Mouse (Mus musculus) hindbrain, embryonic 16.5 days (tissue): Measurements from ENCODE around the gene 1110051M20Rik. TPM values are rescaled to one million over a fixed set of nuclear protein-coding genes. Genes with fewer than 3 reads are reported as not detected.

Experiments
- ATAC-seq: fragments of 200-750 bp; cut with Nextera tagmentation; 2 replicates; pipeline ENCODE4 v1.8.0; 2017; ENCODE audit warnings: moderate TSS enrichment, moderate library complexity
- H3K27ac ChIP-seq: fragments of 300-500 bp; sonication (generic); 2 replicates; pipeline ENCODE4 v1.5.1; 2014; ENCODE audit warnings: low read depth, mild to moderate bottlenecking, control low read depth, low read length, moderate library complexity
- H3K27me3 ChIP-seq: fragments of 300-500 bp; sonication (generic); replicated peaks from 2 replicates; pipeline ENCODE4 v1.6.1; 2014; ENCODE audit warnings: low read length; ENCODE audit not compliant: control insufficient read depth, insufficient read depth
- H3K36me3 ChIP-seq: fragments of 300-500 bp; sonication (generic); 2 replicates; pipeline ENCODE4 v1.6.1; 2014; ENCODE audit warnings: mild to moderate bottlenecking, low read length, moderate library complexity, mixed read lengths; ENCODE audit not compliant: control insufficient read depth, insufficient read depth
- H3K4me1 ChIP-seq: fragments of 300-500 bp; sonication (generic); 2 replicates; pipeline ENCODE4 v1.6.1; 2014; ENCODE audit warnings: low read depth, low read length; ENCODE audit not compliant: control insufficient read depth, insufficient read depth
- H3K4me2 ChIP-seq: fragments of 300-500 bp; sonication (generic); 2 replicates; pipeline ENCODE4 v1.6.1; 2014; ENCODE audit warnings: mild to moderate bottlenecking, low read length, control low read depth, moderate library complexity
- H3K4me3 ChIP-seq: fragments of 300-500 bp; sonication (generic); 2 replicates; pipeline ENCODE4 v1.5.1; 2014; ENCODE audit warnings: mild to moderate bottlenecking, low read length, control low read depth, moderate library complexity
- H3K9ac ChIP-seq: fragments of 300-500 bp; sonication (generic); 2 replicates; pipeline ENCODE4 v1.6.1; 2014; ENCODE audit warnings: low read depth, mild to moderate bottlenecking, control low read depth, low read length, moderate library complexity
- H3K9me3 ChIP-seq: fragments of 300-500 bp; sonication (generic); 2 replicates; pipeline ENCODE4 v1.6.1; 2014; ENCODE audit warnings: mild to moderate bottlenecking, low read length, moderate library complexity; ENCODE audit not compliant: control insufficient read depth
- WGBS: fragments of 180-500 bp; shearing (Covaris S2); extraction: QIAGEN DNeasy Blood & Tissue Kit; methylation state at CpG from one replicate; pipeline ENCODE4 v1.1.7; 2014; 5-methylcytosine and 5-hydroxymethylcytosine counted together
- polyA plus RNA-seq: library from polyadenylated mRNA; unstranded; fragments of >200 nt; fragmentation: Nextera tagmentation; extraction: Ambion mirVana; gene quantifications from 2 replicates; pipeline ENCODE4 v1.2.1, GENCODE M21; 2015

1110051M20Rik gene
- polyA plus RNA-seq, 1 experiment from 2014 or later, result 163 TPM

- no peaks in the 10 kb centered on the region for H3K27me3 ChIP-seq
- no peak for ATAC-seq
- H3K9ac ChIP-seq, result no peak overlapping the region
- H3K4me3 ChIP-seq, result no peak overlapping the region
- H3K9me3 ChIP-seq, result no peaks in the 10 kb centered on the region
- no peak overlapping the region for H3K27ac ChIP-seq
- peaks cover 7% of the 10 kb centered on the region for H3K36me3 ChIP-seq
- H3K4me1 ChIP-seq, result no peaks in the 10 kb centered on the region; the same call in 1 of the 2 replicates
- 59% methylated on average over 5 of the region's 5 CpGs for WGBS
- no peak overlapping the region for H3K4me2 ChIP-seq
These were observed 163.1 kb downstream of the 1110051M20Rik start for GRCm38 (mm10) chr2:91281366-91281765.

DNA sequence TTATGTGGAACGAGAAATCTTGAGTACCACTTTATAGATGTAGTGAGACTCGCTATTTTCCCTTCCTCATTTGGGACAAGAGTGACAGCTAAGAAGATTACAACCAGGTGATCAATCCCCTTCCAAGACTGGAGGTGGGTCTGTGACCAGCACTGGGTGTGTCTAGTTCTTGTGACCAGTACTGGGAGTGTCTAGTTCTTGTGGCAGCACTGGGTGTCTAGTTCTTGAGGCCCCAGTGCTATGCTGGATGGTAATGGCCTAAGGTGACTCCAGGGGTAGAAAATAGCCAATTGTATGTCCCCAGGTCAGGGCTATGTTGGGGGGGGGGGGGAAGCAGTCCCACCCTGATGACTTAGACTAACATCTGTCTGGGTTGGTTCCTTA, 165.1 kb downstream of the 1110051M20Rik start:
- H3K9ac ChIP-seq, result no peak overlapping the region
- no peaks in the 10 kb centered on the region for H3K27me3 ChIP-seq
- no peak overlapping the region for H3K4me2 ChIP-seq
- peaks cover 21% of the 10 kb centered on the region for H3K36me3 ChIP-seq
- H3K4me1 ChIP-seq, result no peaks in the 10 kb centered on the region
- ATAC-seq, result 0 out of 2 replicates have a peak, but pooled peaks have one; percentile 22
- H3K27ac ChIP-seq, result no peak overlapping the region
- WGBS, result 81% methylated on average over 2 of the region's 2 CpGs
- no peak overlapping the region for H3K4me3 ChIP-seq
- no peaks in the 10 kb centered on the region for H3K9me3 ChIP-seq

GRCm38 (mm10) chr2:91278749-91279371, 165.6 kb downstream of the 1110051M20Rik start:
- Histone ChIP-seq H3K4me3 (no peak overlapping the region), H3K4me2 (no peak overlapping the region), H3K4me1 (no peaks in the 10 kb centered on the region), H3K9me3 (no peaks in the 10 kb centered on the region), H3K27me3 (no peaks in the 10 kb centered on the region), H3K36me3 (peaks cover 26% of the 10 kb centered on the region), H3K9ac (peak overlapping the region; percentile 22; the same call in 1 of the 2 replicates), H3K27ac (peak overlapping the region; percentile 34)
- 33% methylated on average over 10 of the region's 10 CpGs for WGBS
- ATAC-seq, result peak; percentile 78

DNA sequence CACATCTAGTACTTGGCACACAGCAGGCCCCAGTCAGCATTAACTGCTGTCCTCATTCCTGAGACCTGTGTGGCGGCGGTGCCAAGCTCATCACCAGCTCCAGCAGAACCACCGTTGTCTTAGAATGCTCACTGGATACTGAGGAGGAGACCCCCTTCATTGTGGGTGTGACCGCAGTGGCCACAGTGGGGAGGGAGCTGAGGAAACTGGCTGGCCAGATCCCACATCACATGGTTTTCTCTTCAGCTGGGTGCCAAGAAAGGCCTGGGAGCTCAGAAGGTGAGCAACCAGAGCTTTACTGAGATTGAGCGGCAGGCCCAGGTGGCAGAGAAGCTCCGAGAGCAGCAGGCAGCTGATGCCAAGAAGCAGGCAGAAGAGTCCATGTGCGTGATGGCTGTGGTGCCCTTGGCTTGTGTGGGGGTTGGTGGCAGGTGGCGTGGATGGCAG, 174.8 kb downstream of the 1110051M20Rik start:
- H3K4me2 ChIP-seq, result no peak overlapping the region
- H3K4me3 ChIP-seq, result no peak overlapping the region
- no peaks in the 10 kb centered on the region for H3K27me3 ChIP-seq
- no peak overlapping the region for H3K27ac ChIP-seq
- peaks cover 9% of the 10 kb centered on the region for H3K4me1 ChIP-seq
- no peak for ATAC-seq
- 85% methylated on average over 8 of the region's 8 CpGs for WGBS
- peaks cover 42% of the 10 kb centered on the region for H3K36me3 ChIP-seq
- H3K9me3 ChIP-seq, result no peaks in the 10 kb centered on the region
- no peak overlapping the region for H3K9ac ChIP-seq

DNA sequence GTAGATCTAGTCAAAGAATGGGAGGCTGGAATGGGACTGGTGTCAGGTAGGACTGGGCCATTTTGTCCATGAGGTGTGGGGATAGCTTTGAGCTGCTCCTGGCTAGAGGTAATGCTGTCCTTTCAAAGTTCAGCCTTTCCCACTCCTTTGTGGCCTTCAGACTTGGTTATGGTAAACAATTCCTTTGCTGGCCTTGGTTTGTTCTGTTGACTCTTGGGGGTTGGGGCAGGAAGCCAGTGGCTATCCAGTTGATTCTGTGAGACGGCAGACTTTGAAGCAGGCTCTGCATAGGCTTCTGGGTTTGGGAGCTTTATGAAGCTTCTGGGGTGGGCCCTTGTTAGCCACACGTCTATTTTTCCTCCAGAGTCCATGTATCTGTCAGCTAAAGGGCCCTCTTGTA, 175.8 kb downstream of the 1110051M20Rik start:
- Histone ChIP-seq H3K36me3 (peaks cover 33% of the 10 kb centered on the region), H3K27me3 (no peaks in the 10 kb centered on the region), H3K27ac (no peak overlapping the region), H3K9ac (no peak overlapping the region), H3K4me3 (no peak overlapping the region), H3K4me1 (peaks cover 15% of the 10 kb centered on the region), H3K4me2 (no peak overlapping the region), H3K9me3 (no peaks in the 10 kb centered on the region)
- WGBS, result 86% methylated on average over 2 of the region's 2 CpGs
- ATAC-seq, result no peak

DNA sequence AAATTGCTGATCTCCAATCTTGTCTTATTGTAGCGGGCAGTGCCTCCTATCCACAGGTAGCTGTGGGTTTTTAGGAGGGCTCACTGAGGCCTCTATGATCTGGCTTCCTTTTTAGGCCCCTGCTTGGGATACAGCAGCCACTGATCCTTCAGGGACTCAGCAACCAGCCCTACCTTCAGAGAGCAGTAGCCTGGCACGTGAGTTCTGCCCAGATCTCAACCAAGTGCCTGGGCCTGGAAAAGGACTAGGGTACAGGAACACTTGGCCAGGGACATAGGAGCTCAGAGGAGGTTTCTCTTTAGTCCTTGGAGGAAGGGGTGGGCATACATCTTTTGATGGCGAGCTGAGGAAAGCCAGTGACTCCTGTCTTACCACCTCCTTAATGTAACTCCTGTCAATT, 176.5 kb downstream of the 1110051M20Rik start:
- H3K9me3 ChIP-seq, result no peaks in the 10 kb centered on the region
- H3K27ac ChIP-seq, result no peak overlapping the region
- H3K4me3 ChIP-seq, result no peak overlapping the region
- no peak overlapping the region for H3K9ac ChIP-seq
- WGBS, result 90% methylated on average over 3 of the region's 3 CpGs
- H3K27me3 ChIP-seq, result no peaks in the 10 kb centered on the region
- no peak overlapping the region for H3K4me2 ChIP-seq
- peaks cover 15% of the 10 kb centered on the region for H3K4me1 ChIP-seq
- ATAC-seq, result no peak
- peaks cover 28% of the 10 kb centered on the region for H3K36me3 ChIP-seq

GRCm38 (mm10) chr2:91264711-91265681, 179.5 kb downstream of the 1110051M20Rik start, which contains the start of gene Arfgap2:
Gene Arfgap2, plus strand, starts transcription at chr2:91264974.
- peak within 1 kb of the TSS; percentile 95 for H3K9ac ChIP-seq
- peak within 1 kb of the TSS; percentile 95 for H3K27ac ChIP-seq
- H3K36me3 ChIP-seq, result peaks cover 23% of the 10 kb centered on the region
- peak; percentile 99 for ATAC-seq
- peaks cover 15% of the 10 kb centered on the region for H3K4me1 ChIP-seq
- no peaks in the 10 kb centered on the region for H3K9me3 ChIP-seq
- H3K27me3 ChIP-seq, result no peaks in the 10 kb centered on the region
- 2% methylated on average over 71 of the region's 72 CpGs for WGBS
- H3K4me3 ChIP-seq, result peak within 1 kb of the TSS; percentile 81
- peak within 1 kb of the TSS; percentile 90 for H3K4me2 ChIP-seq

DNA sequence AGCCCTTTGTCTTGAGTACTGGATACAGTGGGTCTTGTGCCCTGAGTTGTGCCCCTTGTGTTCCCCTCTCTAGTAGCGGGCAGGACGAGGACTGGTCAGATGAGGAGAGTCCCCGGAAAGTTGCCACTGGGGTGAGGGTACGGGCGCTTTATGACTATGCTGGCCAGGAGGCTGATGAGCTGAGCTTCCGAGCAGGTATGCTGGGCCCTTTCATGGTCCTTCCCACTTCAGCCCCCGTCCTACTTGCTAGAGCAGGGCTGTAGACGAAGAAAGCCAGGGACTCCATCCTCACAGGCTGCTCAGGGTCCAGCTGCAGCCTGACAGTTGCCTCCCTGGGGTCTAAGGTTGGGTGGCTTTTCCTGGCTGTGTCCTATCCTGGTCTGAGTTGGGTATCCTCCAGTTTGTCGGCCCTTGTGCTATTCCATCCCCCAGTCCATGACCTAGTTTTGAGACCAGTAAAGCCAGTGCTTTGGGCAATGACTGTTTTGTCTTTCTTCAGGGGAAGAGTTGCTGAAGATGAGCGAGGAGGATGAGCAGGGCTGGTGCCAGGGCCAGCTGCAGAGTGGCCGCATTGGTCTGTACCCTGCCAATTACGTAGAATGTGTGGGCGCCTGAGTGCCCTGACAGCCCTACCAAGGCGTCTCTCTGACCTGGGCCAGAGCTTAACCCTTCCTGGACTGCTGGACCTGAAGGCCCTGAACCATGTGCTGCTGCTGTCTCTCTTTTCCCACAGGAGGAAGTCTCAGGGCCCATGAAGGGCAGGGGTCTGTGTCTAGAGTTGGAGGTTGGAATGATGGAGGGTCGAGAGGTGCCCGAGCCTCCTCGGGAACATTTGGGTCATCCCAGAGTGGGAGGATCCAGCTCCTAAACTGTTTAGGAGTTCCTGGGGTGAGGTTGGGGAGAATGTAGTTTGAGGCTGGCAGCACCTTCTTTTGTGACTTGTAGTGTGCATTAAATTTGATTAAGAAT, 180.5 kb downstream of the 1110051M20Rik start:
- Histone ChIP-seq H3K27ac (peak overlapping the region; percentile 95), H3K9ac (peak overlapping the region; percentile 95), H3K27me3 (no peaks in the 10 kb centered on the region), H3K9me3 (no peaks in the 10 kb centered on the region), H3K4me3 (peak overlapping the region; percentile 81), H3K4me1 (peaks cover 15% of the 10 kb centered on the region), H3K36me3 (peaks cover 15% of the 10 kb centered on the region), H3K4me2 (peak overlapping the region; percentile 90)
- no peak for ATAC-seq
- 89% methylated on average over 17 of the region's 17 CpGs for WGBS
